Mouse (Mus musculus): ENCODE data around the gene Smpd1. TPM values are rescaled to one million over a fixed set of nuclear protein-coding genes. Genes with fewer than 3 reads are reported as not detected.
A peak's percentile ranks its signal among the peaks of the same experiment; 100 is the strongest.

The Smpd1 gene
- total and polyA plus RNA-seq, 3 experiments = 22.2 to 98.7 (median 32.3) TPM

DNA sequence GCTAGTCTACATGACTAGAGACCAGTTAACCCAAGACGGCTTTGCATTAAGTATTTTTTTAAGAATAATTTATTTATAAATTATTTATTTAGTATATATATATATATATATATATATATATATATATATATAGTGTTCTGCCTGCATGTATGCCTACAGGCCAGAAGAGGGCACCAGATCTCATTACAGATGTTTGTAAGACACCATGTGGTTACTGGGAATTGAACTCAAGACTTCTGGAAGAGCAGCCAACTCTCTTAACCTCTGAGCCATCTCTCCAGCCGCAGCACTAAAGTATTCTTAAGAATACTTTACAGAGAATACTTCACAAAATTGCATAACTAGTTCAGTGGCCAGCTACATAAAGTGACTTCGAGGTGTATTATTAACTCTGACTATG is 20.0 kb upstream of the Smpd1 start:
- Histone ChIP-seq H3K36me3 (ENCODE audit: control insufficient read depth in 1 of 2, insufficient read depth in 2 of 2, low read length in 2 of 2) (no peaks in the 10 kb centered on the region), H3K79me2 (ENCODE audit: control insufficient read depth, insufficient read depth, low read length, poor library complexity) (no peaks in the 10 kb centered on the region), H3K9ac (ENCODE audit: control insufficient read depth, low read depth, low read length, poor library complexity, severe bottlenecking) (no peak overlapping the region), H3K4me3 (ENCODE audit: control insufficient read depth in 1 of 2, insufficient read depth in 1 of 2, low read depth in 2 of 2, low read length in 2 of 2) (no peak overlapping the region), H3K27me3 (ENCODE audit: control insufficient read depth in 1 of 2, insufficient read depth in 2 of 2, low read length in 2 of 2) (peaks cover 1% of the 10 kb centered on the region in 2 experiments; a peak in 2 of 4 replicates), H3K4me1 (ENCODE audit: control insufficient read depth in 1 of 2, insufficient read depth in 2 of 2, low read length in 2 of 2) (no peaks in the 10 kb centered on the region), H3K27ac (ENCODE audit: control insufficient read depth, low read depth, low read length) (no peak overlapping the region), H3K9me3 (replicated peaks; ENCODE audit: insufficient read depth, low read length) (no peaks in the 10 kb centered on the region)
- no peak for TF ChIP-seq MAFK (IDR thresholded peaks at IDR 0.05; ENCODE audit: borderline replicate concordance, low read depth, low read length)
- TF ChIP-seq ZC3H11A (IDR thresholded peaks at IDR 0.05; ENCODE audit: low read depth, low read length) = peak; percentile 36
- no peak for TF ChIP-seq UBTF (IDR thresholded peaks at IDR 0.05; ENCODE audit: borderline replicate concordance, insufficient read depth, low read depth, low read length)
- TF ChIP-seq RAD21 (IDR thresholded peaks at IDR 0.05; ENCODE audit: low read depth, low read length) = peak; percentile 47
- TF ChIP-seq MYB (IDR thresholded peaks at IDR 0.05; ENCODE audit: low read depth, low read length) = no peak
- no peak for TF ChIP-seq E2F4 (IDR thresholded peaks at IDR 0.05; ENCODE audit: borderline replicate concordance, low read depth, low read length)
- peak; percentile 15 to 36 (median 21); a peak in 4 of 6 replicates for TF ChIP-seq CTCF (IDR thresholded peaks at IDR 0.05 in 2 of 3, conservative IDR thresholded peaks at IDR 0.05 in 1 of 3; ENCODE audit: control insufficient read depth in 1 of 3, insufficient read depth in 1 of 3, low read depth in 2 of 3, low read length in 3 of 3, poor library complexity in 1 of 3, severe bottlenecking in 1 of 3)
- TF ChIP-seq SMC3 (IDR thresholded peaks at IDR 0.05; ENCODE audit: low read depth, low read length) = peak; percentile 38
- peak; percentile 47 for DNase-seq (ENCODE audit: low read depth, low spot score)

DNA sequence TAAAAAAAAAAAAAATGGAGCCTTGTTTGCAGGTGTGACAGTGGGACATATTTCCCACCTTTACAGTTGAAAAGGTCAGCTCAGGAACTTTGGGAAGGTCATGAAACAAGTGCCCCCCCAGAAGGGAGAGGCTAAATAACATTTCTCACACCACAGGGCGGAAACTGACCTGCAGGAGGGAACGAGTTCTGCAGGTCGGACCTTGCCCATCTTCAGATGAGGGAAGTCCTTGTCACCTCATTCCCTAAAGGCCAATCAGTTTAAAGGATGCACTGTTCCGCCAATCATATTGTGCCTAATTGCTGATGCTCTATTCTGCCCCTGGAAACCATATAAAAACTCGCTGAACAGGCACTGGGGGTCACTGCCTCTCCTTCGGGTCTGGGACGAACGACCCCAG is 8.2 kb upstream of the Smpd1 start:
- Histone ChIP-seq H3K79me2 (ENCODE audit: control insufficient read depth, insufficient read depth, low read length, poor library complexity) (no peaks in the 10 kb centered on the region), H3K27ac (ENCODE audit: control insufficient read depth, low read depth, low read length) (no peak overlapping the region), H3K36me3 (ENCODE audit: control insufficient read depth in 1 of 2, insufficient read depth in 2 of 2, low read length in 2 of 2) (no peaks in the 10 kb centered on the region), H3K9ac (ENCODE audit: control insufficient read depth, low read depth, low read length, poor library complexity, severe bottlenecking) (no peak overlapping the region), H3K9me3 (replicated peaks; ENCODE audit: insufficient read depth, low read length) (no peaks in the 10 kb centered on the region), H3K4me1 (ENCODE audit: control insufficient read depth in 1 of 2, insufficient read depth in 2 of 2, low read length in 2 of 2) (no peaks in the 10 kb centered on the region), H3K27me3 (ENCODE audit: control insufficient read depth in 1 of 2, insufficient read depth in 2 of 2, low read length in 2 of 2) (peaks cover 3 to 5% of the 10 kb centered on the region in 2 experiments; a peak in 2 of 4 replicates), H3K4me3 (ENCODE audit: control insufficient read depth in 1 of 2, insufficient read depth in 1 of 2, low read depth in 2 of 2, low read length in 2 of 2) (no peak overlapping the region)
- TF ChIP-seq HCFC1 (IDR thresholded peaks at IDR 0.05; ENCODE audit: low read depth, low read length) = no peak
- no peak for TF ChIP-seq USF2 (IDR thresholded peaks at IDR 0.05; ENCODE audit: borderline replicate concordance in 1 of 2, insufficient read depth in 1 of 2, low read depth in 1 of 2, low read length in 2 of 2)
- no peak for TF ChIP-seq MAZ (IDR thresholded peaks at IDR 0.05; ENCODE audit: low read depth, low read length)
- DNase-seq (ENCODE audit: low read depth, low spot score) = no peak

DNA sequence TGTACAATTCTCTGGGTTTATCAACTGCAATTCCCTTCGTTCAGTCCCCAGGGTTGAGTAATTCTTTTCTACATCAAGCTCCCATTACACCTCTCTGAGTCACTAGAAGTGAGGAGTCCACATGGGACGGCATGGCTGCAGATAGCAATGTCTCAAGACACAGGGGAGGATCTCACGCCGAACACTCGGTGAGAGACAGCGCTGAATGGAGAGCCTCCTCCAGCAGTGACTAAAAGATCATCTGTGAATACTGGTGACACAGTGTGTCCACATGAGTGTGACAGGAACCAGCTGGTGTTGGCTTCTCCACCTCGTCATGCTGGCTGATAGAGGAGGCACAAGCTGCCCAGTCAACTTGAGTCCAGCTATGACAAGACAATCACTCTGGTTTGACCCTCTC is 6.2 kb upstream of the Smpd1 start:
- Histone ChIP-seq H3K36me3 (ENCODE audit: control insufficient read depth in 1 of 2, insufficient read depth in 2 of 2, low read length in 2 of 2) (no peaks in the 10 kb centered on the region), H3K4me3 (ENCODE audit: control insufficient read depth in 1 of 2, insufficient read depth in 1 of 2, low read depth in 2 of 2, low read length in 2 of 2) (no peak overlapping the region), H3K27ac (ENCODE audit: control insufficient read depth, low read depth, low read length) (no peak overlapping the region), H3K27me3 (ENCODE audit: control insufficient read depth in 1 of 2, insufficient read depth in 2 of 2, low read length in 2 of 2) (peaks cover 3 to 5% of the 10 kb centered on the region in 2 experiments; a peak in 2 of 4 replicates), H3K9ac (ENCODE audit: control insufficient read depth, low read depth, low read length, poor library complexity, severe bottlenecking) (no peak overlapping the region), H3K79me2 (ENCODE audit: control insufficient read depth, insufficient read depth, low read length, poor library complexity) (no peaks in the 10 kb centered on the region), H3K9me3 (replicated peaks; ENCODE audit: insufficient read depth, low read length) (no peaks in the 10 kb centered on the region), H3K4me1 (ENCODE audit: control insufficient read depth in 1 of 2, insufficient read depth in 2 of 2, low read length in 2 of 2) (no peaks in the 10 kb centered on the region)
- DNase-seq (ENCODE audit: low read depth, low spot score) = no peak
- TF ChIP-seq MXI1 (IDR thresholded peaks at IDR 0.05; ENCODE audit: low read depth, low read length) = no peak

Data from MEL (cell line).